ENCODE assay signal across 23 mouse cellular contexts in the genomic region with DNA sequence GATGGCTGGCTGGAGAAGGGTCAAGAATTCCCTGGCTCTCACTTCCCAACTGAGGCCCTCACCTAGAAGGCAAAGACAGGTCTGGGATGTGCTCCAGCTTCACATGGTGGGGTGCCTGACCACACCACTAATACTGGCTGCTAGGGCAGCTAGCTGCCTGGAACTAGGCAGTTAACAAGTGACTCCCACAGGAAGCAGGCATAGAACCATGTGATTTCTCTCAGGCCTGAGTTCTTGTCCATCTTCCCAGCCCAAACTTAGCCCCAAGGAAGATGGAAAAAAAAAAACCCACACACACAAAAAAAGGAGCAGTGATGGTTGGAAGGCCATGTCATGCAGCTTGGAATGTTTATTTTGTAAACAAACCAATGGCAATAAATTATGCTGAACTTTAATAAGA.
"Had no signal": no experiment of that assay in that cellular context is flagged by ENCODE, and none has a peak within 500 bp of the region (broad histone marks: within the 10 kb centered on the region; RNA-seq: fewer than 3 reads in every experiment).

No protein-coding gene starts in this region.

- H3K27ac ChIP-seq: heart, embryonic 10.5 days; hindbrain, embryonic 13.5 days; hindbrain, embryonic 15.5 days; hindbrain, postnatal 0 days; kidney, embryonic 15.5 days; limb, embryonic 10.5 days; limb, embryonic 12.5 days; liver, embryonic 13.5 days; liver, embryonic 15.5 days had no signal

- H3K9ac ChIP-seq: heart, embryonic 12.5 days; hindbrain, embryonic 13.5 days; hindbrain, embryonic 15.5 days; kidney, embryonic 15.5 days; limb, embryonic 12.5 days; liver, embryonic 13.5 days; liver, embryonic 15.5 days; liver, postnatal 0 days had no signal

- H3K4me1 ChIP-seq: hindbrain, embryonic 13.5 days; hindbrain, embryonic 15.5 days; limb, embryonic 10.5 days; limb, embryonic 12.5 days; liver, embryonic 15.5 days had no signal

- H3K36me3 ChIP-seq: liver, embryonic 13.5 days; liver, embryonic 15.5 days had no signal

- H3K4me2 ChIP-seq: heart, embryonic 12.5 days; hindbrain, embryonic 13.5 days; hindbrain, embryonic 15.5 days; kidney, embryonic 15.5 days; limb, embryonic 12.5 days; liver, embryonic 11.5 days; liver, embryonic 13.5 days; liver, embryonic 15.5 days had no signal

- H3K4me3 ChIP-seq: heart, embryonic 10.5 days; heart, embryonic 12.5 days; hindbrain, embryonic 13.5 days; hindbrain, embryonic 15.5 days; kidney, embryonic 15.5 days; limb, embryonic 10.5 days; limb, embryonic 12.5 days; liver, embryonic 13.5 days; liver, embryonic 15.5 days had no signal

- H3K9me3 ChIP-seq: heart, embryonic 10.5 days; hindbrain, embryonic 13.5 days; hindbrain, embryonic 15.5 days; kidney, embryonic 15.5 days; limb, embryonic 10.5 days; liver, embryonic 15.5 days had no signal

- DNase-seq: gastrocnemius, postnatal 14 days; heart, postnatal 36 days; kidney, adult 11 months; kidney, adult 2 months; kidney, adult 9 months; kidney, postnatal 14 days; kidney, postnatal 36 days; layer of hippocampus, adult 9-11 months; layer of hippocampus, postnatal 36 days; liver; liver, embryonic 13.5 days; liver, postnatal 0 days had no signal

- ATAC-seq: hindbrain, postnatal 0 days; intestine, embryonic 16.5 days; liver, postnatal 0 days had no signal

- H3K27me3 ChIP-seq: heart, embryonic 12.5 days; hindbrain, embryonic 13.5 days; hindbrain, embryonic 15.5 days; kidney, embryonic 15.5 days; limb, embryonic 12.5 days; liver, embryonic 13.5 days; liver, embryonic 15.5 days had no signal
